Mouse (Mus musculus): ENCODE data around the gene Gltpd2. TPM values are rescaled to one million over a fixed set of nuclear protein-coding genes. Genes with fewer than 3 reads are reported as not detected.

The Gltpd2 gene
- total RNA-seq, 2 experiments from 2014 or later = not detected

DNA sequence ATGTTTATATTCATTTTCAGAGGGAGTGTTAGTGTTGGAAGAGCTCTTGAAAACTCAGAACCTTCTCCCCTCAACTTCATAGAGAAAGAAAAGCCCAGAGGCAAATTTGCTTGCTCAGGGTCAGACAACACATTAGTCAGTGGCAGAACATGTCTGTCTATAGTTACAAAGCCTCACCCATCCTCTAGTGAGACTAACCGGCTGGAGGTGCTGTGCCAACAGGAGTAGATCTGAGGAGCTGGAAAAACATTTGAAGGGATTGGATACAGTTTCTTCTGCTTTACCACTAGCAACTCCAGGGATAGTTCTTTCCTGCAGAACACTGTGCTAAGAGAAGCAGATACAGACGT is 42.9 kb downstream of the Gltpd2 start:
- no peak for DNase-seq
- intact Hi-C loops (cut with DNase I) = loop anchor here (2.0 kb wide), 1 partner anchor 43 kb away; no protein-coding TSS in a partner anchor

DNA sequence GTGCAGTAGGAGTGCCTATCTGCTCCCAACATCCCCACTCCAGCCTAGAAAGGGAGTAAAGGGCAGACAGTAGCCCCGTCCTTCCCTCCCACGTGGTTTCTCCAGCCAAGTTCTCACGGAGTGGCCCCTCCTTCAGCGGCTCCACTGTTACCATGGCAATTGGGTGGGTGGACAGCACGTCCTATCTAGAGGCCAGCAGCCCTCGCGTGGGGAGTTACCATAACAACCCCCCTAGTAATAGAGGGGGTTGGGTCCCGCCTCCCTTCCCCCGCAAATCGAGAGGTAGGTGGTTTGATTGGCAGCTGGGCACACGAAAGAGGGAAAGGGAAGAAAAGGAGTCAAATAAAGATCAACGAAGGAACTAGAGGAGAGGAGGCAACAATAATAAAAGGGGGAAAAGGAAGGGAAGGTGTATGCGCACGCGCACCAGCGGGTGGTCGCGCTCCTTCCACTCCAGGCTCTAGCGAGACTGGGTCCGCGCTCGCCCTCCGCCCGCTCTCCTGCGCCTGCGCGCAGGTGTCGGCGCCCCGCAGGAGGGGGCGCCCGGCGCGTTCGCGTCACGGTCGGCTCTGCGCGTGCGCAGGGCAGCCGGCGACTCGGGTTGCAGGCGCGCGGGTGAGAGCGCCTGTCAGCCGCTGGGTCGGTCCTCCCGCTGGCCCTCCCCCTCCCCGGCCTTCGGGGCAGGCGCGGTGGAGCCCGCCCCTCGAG is 43.4 kb downstream of the Gltpd2 start, which contains the start of gene Mink1:
TSS of gene Mink1 (plus strand) at position 595 of the 708 bp plus-strand sequence.
- DNase-seq = peak; percentile 93 to 96
- intact Hi-C loops (cut with DNase I) = loop anchor here (2.0 kb wide), 1 partner anchor 42 kb away; no protein-coding TSS in a partner anchor

DNA sequence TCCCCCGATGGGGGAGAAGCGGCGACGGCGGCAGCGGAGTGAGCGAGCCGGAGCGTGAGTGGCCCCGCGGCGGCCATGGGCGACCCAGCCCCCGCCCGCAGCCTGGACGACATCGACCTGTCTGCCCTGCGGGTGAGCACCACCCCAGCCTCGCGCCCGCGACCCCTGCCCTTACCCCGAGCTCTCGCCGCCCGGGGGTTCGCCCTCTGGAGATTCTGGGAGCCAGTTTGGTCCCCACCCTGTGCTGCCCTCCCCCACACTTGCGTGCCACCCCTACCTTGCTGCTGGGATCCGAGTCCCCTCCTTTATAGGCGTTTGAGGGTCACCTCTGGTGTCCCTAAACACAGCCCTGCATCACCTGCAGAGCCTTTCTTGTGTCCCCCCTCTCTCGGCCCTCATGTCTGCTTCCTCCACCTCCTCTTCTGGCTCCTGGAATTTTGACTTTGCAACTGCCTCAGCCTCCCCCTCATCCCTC is 44.0 kb downstream of the Gltpd2 start:
- intact Hi-C loops (cut with DNase I) = loop anchor here (2.0 kb wide), 1 partner anchor 42 kb away; no protein-coding TSS in a partner anchor
- no peak for DNase-seq

DNA sequence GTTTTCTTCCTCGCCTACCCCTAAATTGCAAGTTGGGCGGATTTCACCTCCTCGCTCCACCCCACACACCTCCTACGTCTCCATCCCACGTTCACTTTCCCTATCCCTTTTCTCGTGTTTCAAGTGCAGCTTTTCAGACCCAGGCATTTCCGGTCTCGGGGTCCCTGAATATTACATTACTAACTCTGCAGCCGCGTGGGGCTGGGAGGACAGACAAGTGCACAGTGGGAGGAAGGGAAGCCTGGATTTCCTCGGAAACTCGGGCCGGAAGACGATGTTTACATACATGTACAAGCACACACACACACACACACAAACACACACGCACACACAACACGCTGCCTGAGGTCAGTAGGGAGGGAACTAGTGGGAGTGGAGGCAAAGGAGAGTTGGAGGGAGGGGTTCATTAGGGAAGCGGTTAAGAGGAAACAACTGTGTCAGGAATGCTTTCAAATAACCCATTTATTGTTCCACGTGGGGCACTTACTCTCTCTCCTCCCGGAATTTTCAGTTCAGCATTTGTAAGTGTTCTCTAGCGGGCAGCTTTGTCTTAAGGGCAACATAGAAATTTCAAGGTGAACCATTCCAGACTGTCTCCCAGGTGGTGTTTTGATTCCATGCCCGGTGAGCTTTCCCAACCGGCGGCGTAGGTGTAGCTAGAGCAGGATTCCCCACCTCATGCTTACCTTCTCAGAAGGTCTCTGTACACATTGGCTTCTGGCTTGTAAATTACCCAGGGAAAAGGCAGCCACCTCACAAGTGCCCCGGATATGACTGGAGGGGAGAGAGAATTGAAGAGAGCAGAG is 44.7 kb downstream of the Gltpd2 start:
- intact Hi-C loops (cut with DNase I) = loop anchor here (2.0 kb wide), 1 partner anchor 41 kb away; no protein-coding TSS in a partner anchor
- DNase-seq = peak; percentile 34 to 39

DNA sequence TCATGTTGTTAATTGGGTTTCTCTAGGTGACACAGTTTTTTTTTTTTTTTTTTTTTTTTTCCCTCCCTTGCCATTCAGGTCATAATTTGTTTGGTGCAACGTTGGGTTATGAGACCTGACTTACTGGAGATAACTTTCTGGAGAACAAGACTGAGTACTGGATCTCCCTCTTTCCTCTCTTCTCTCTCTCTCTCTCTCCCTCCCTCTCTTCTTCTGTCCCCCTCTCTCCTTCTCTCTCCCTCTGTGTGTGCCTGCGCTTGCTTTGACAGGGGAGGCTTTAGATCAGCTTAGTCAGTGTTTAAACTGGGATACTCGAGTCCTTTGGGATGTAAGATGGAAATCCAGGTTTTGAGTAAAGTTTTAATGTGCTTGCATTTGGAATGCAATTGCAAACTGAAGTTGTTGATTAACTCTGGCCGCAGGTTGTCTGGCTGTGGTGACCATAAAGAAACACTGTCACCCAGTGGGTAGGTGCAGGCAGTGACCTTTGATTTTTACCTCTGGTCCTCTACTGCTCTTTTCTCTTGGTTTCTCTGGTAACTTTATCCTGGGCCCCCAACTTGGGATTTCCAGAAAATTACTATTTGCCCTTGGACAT is 45.4 kb downstream of the Gltpd2 start:
- no peak for DNase-seq
- intact Hi-C loops (cut with DNase I) = no loop called here

DNA sequence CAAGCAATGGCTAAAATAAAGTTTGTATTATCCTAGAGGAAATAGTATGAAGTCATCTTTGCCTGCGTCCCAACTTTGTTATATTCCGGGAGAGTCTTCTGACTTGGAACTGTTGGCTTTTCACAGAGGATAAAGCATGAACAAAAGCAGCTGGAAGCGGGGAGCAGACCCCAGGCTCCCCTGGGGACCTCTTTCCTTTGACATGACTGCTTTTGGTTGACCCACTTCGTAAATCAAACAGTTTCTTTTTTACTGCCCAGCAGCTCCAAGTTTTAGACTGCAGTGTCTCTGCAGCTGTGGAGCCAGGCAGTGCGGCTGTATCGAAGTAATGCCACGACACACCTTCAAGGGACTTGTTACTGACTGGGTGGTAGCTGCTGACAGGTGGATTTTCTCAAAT is 47.6 kb downstream of the Gltpd2 start:
- DNase-seq = no peak
- intact Hi-C loops (cut with DNase I) = no loop called here

Other genes starting within 250 kb of the Gltpd2 start
- gene Alox12e, start 196.6 kb upstream of the Gltpd2 start, total RNA-seq (2021) = under 1 TPM; 0.14 to 0.44 TPM
- gene Alox15, start 167.2 kb upstream of the Gltpd2 start, total RNA-seq (2021) = 1 to 10 TPM; 5.2 to 8.1 TPM
- 10 to 100 TPM; 19.8 to 22.9 TPM for gene Pelp1, start 109.2 kb upstream of the Gltpd2 start, total RNA-seq (2021)
- gene Arrb2, start 86.6 kb upstream of the Gltpd2 start, total RNA-seq (2021) = 10 to 100 TPM; 13.8 to 17.0 TPM
- 1 to 10 TPM; 7.3 to 8.5 TPM for gene Med11, start 67.3 kb upstream of the Gltpd2 start, total RNA-seq (2021)
- gene Zmynd15, start 59.8 kb upstream of the Gltpd2 start, total RNA-seq (2021) = 1 to 10 TPM; 2.9 to 4.7 TPM
- 1 to 10 TPM; 7.3 to 9.5 TPM for gene Cxcl16, start 59.2 kb upstream of the Gltpd2 start, total RNA-seq (2021)
- gene Tm4sf5, start 14.0 kb upstream of the Gltpd2 start, total RNA-seq (2021) = 1 to 10 TPM; 1.2 to 1.3 TPM
- under 1 TPM in 1 of 2 experiments, not detected in 1; 0.45 TPM for gene Vmo1, start 4.6 kb upstream of the Gltpd2 start, total RNA-seq (2021)
- gene Psmb6, start 6.2 kb downstream of the Gltpd2 start, total RNA-seq (2021) = 100 to 1,000 TPM; 231 to 238 TPM
- gene Gm40193, start 13.7 kb downstream of the Gltpd2 start, total RNA-seq (2021) = not detected
- 1 to 10 TPM; 7.7 to 8.4 TPM for gene Pld2, start 20.9 kb downstream of the Gltpd2 start, total RNA-seq (2021)
- 10 to 100 TPM; 42.2 to 44.1 TPM for gene Mink1, start 43.7 kb downstream of the Gltpd2 start, total RNA-seq (2021)
- not detected for gene 4930544D05Rik, start 96.7 kb downstream of the Gltpd2 start, total RNA-seq (2021)
- not detected for gene Chrne, start 100.0 kb downstream of the Gltpd2 start, total RNA-seq (2021)
- under 1 TPM; 0.17 to 0.22 TPM for gene Gp1ba, start 119.9 kb downstream of the Gltpd2 start, total RNA-seq (2021)
- gene Rnf167, start 128.0 kb downstream of the Gltpd2 start, total RNA-seq (2021) = 10 to 100 TPM; 52.0 to 54.4 TPM
- gene Slc25a11, start 128.3 kb downstream of the Gltpd2 start, total RNA-seq (2021) = 100 to 1,000 TPM; 438 to 444 TPM
- gene Pfn1, start 135.4 kb downstream of the Gltpd2 start, total RNA-seq (2021) = 100 to 1,000 TPM; 326 to 379 TPM
- 1,000 to 10,000 TPM; 1,878 to 1,971 TPM for gene Eno3, start 138.0 kb downstream of the Gltpd2 start, total RNA-seq (2021)
- 10 to 100 TPM; 83.4 to 84.4 TPM for gene Spag7, start 150.2 kb downstream of the Gltpd2 start, total RNA-seq (2021)
- 10 to 100 TPM; 38.3 to 40.0 TPM for gene Camta2, start 168.9 kb downstream of the Gltpd2 start, total RNA-seq (2021)
- gene Inca1, start 181.0 kb downstream of the Gltpd2 start, total RNA-seq (2021) = 1 to 10 TPM; 3.0 to 4.7 TPM
- 100 to 1,000 TPM; 322 to 323 TPM for gene Kif1c, start 181.4 kb downstream of the Gltpd2 start, total RNA-seq (2021)
- gene Zfp3, start 245.0 kb downstream of the Gltpd2 start, total RNA-seq (2021) = 1 to 10 TPM; 8.3 to 8.7 TPM

Data from heart, postnatal 14 days (tissue).